Mouse (Mus musculus) hindbrain, embryonic 15.5 days (tissue): ENCODE measurements around the gene Elfn1. TPM values are rescaled to one million over a fixed set of nuclear protein-coding genes. Genes with fewer than 3 reads are reported as not detected.
"Not testable (repeated sequence)": the region's sequence is repeated elsewhere in the genome, so short reads cannot be mapped to it uniquely, and the experiment has no call there.

ENCODE experiments used
- ATAC-seq: fragments of 200-750 bp; cut with Nextera tagmentation; 2 replicates; pipeline ENCODE4 v1.8.0; 2017; ENCODE audit warnings: low read depth, moderate number of reproducible peaks, moderate TSS enrichment; ENCODE audit not compliant: low FRiP score
- H3K27ac ChIP-seq: fragments of 300-500 bp; sonication (generic); replicated peaks from 2 replicates; pipeline ENCODE4 v1.5.1; 2015; ENCODE audit warnings: mild to moderate bottlenecking, inconsistent platforms
- H3K27me3 ChIP-seq: fragments of 300-500 bp; sonication (generic); 2 replicates; pipeline ENCODE4 v1.6.1; 2015; ENCODE audit warnings: control low read depth, inconsistent platforms
- H3K36me3 ChIP-seq: fragments of 300-500 bp; sonication (generic); 2 replicates; pipeline ENCODE4 v1.6.1; 2015; ENCODE audit warnings: control low read depth, inconsistent platforms
- H3K4me1 ChIP-seq: fragments of 300-500 bp; sonication (generic); replicated peaks from 2 replicates; pipeline ENCODE4 v1.6.1; 2015; ENCODE audit warnings: control low read depth, inconsistent platforms
- H3K4me2 ChIP-seq: fragments of 300-500 bp; sonication (generic); 2 replicates; pipeline ENCODE4 v1.6.1; 2015; ENCODE audit warnings: moderate library complexity, mild to moderate bottlenecking, inconsistent platforms
- H3K4me3 ChIP-seq: fragments of 300-500 bp; sonication (generic); 2 replicates; pipeline ENCODE4 v1.5.1; 2015; ENCODE audit warnings: mild to moderate bottlenecking, inconsistent platforms
- H3K9ac ChIP-seq: fragments of 300-500 bp; sonication (generic); 2 replicates; pipeline ENCODE4 v1.6.1; 2015; ENCODE audit warnings: inconsistent platforms
- H3K9me3 ChIP-seq: fragments of 300-500 bp; sonication (generic); 2 replicates; pipeline ENCODE4 v1.6.1; 2016; ENCODE audit warnings: control low read depth, inconsistent platforms
- WGBS: fragments of 180-500 bp; shearing (Covaris S2); methylation state at CpG from one replicate; pipeline ENCODE4 v1.1.7; 2015; 5-methylcytosine and 5-hydroxymethylcytosine counted together
- polyA plus RNA-seq: library from polyadenylated mRNA; unstranded; fragments of >200 nt; fragmentation: Nextera tagmentation; extraction: Ambion mirVana; gene quantifications from 2 replicates; pipeline ENCODE4 v1.2.1, GENCODE M21; 2015

Elfn1 gene
- polyA plus RNA-seq, 1 experiment from 2014 or later: 3.9 TPM

DNA sequence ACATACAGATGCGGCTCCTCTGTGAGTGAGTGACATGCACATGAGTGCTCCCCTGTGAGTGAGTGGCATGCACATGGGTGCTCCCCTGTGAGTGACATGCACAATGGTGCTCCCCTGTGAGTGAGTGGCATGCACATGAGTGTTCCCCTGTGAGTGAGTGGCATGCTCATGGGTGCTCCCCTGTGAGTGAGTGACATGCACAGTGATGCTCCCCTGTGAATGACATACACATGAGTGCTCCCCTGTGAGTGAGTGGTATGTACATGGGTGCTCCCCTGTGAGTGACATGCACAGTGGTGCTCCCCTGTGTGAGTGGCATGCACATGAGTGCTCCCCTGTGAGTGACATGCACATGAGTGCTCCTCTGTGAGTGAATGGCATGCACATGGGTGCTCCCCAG is 74.2 kb downstream of the Elfn1 start:
- 98% methylated on average over 1 of the region's 1 CpGs for WGBS
- Histone ChIP-seq H3K9ac (no peak overlapping the region), H3K27ac (no peak overlapping the region), H3K4me3 (no peak overlapping the region), H3K9me3 (no peaks in the 10 kb centered on the region), H3K27me3 (no peaks in the 10 kb centered on the region), H3K4me1 (peaks cover 11% of the 10 kb centered on the region), H3K36me3 (no peaks in the 10 kb centered on the region), H3K4me2 (no peak overlapping the region)
- ATAC-seq: no peak

DNA sequence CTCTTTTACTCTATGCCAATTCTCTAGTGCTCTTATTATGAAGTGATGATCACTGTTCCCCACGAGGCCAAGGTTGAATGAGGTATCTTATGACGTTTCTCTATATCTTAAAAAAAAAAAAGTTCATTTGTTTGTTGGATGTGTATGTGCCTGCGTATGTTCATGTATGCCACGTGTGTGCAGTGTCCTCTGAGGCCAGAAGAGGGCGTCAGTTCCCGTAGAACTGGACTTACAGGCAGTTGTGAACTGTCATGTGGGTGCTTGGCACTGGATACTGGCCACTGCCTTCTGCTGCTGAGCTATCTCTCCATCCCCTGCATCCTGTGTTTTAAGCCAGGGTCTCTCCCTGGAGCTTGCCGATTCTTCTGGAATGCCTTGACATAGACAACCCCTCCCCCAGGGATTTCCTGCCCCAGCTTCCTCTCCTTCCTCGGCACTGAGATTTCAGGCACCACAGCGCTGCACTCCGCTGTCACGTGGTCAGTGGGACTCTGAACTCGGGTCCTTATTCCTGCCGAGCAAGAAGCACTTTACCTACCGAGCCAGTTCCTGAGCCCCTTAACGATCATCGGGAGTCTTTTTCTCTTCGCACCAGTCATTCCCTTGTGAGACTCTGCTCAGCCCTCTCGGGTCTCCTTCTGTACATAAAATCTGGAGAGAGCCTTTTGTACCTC is 77.5 kb downstream of the Elfn1 start:
- 43% methylated on average over 18 of the region's 18 CpGs for WGBS
- H3K4me2 ChIP-seq: no peak overlapping the region

DNA sequence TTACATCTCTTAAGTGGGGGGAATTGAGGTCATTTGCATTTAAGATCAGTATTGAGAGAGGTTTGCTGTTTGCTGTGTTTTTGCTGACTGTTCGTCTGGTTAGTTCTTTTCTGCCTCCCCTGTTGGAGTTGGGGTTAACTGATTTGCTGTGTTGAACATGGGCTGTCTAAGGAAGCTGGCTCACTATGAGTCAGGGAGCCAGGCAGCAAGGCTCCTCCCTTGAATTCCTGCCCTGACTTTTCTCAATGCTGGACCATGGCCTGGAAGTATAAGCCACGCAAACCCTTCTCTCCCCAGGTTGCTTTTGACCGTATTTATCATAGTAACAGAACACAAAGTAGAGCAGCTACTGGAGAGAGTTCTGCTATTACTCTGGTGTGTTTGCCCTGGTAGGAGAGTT is 83.8 kb downstream of the Elfn1 start:
- WGBS: 92% methylated on average over 3 of the region's 3 CpGs

More for the DNA sequence above, 77.5 kb downstream of the Elfn1 start:
- Histone ChIP-seq H3K27ac (no peak overlapping the region), H3K4me3 (no peak overlapping the region), H3K9me3 (peaks cover 9% of the 10 kb centered on the region; the same call in 1 of the 2 replicates), H3K4me1 (no peaks in the 10 kb centered on the region), H3K27me3 (no peaks in the 10 kb centered on the region), H3K36me3 (no peaks in the 10 kb centered on the region), H3K9ac (no peak overlapping the region)
- no peak for ATAC-seq

DNA sequence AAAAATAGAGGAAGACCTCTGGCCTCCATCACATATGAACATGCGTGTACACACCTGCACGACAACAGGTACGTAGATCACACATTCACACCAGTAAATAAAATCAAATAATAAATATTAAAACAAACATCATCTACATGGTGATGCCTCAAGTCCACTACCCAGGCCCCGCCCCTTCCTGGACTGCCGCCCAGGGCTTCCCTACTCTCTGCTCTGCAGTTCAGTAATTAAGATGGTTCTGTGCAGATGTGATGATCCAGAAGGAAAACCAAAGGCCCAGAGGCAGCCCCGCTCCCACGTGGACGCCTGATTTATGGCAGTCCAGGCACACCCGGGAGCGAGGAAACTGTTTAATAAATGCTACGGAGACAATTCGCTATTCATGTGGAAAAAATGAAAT is 90.6 kb downstream of the Elfn1 start:
- H3K36me3 ChIP-seq, H3K9me3 ChIP-seq, H3K4me3 ChIP-seq, H3K4me2 ChIP-seq, H3K27me3 ChIP-seq, H3K27ac ChIP-seq, H3K9ac ChIP-seq, H3K4me1 ChIP-seq: not testable (repeated sequence)
- ATAC-seq: 0 out of 2 replicates have a peak, but pooled peaks have one; percentile 43
- WGBS: 61% methylated on average over 12 of the region's 12 CpGs

More for the DNA sequence above, 83.8 kb downstream of the Elfn1 start:
- H3K4me1 ChIP-seq: no peaks in the 10 kb centered on the region
- no peak overlapping the region for H3K9ac ChIP-seq
- H3K27me3 ChIP-seq: no peaks in the 10 kb centered on the region
- no peak overlapping the region for H3K27ac ChIP-seq
- no peak overlapping the region for H3K4me2 ChIP-seq
- no peak overlapping the region for H3K4me3 ChIP-seq
- ATAC-seq: no peak
- no peaks in the 10 kb centered on the region for H3K36me3 ChIP-seq
- peaks cover 12% of the 10 kb centered on the region for H3K9me3 ChIP-seq

DNA sequence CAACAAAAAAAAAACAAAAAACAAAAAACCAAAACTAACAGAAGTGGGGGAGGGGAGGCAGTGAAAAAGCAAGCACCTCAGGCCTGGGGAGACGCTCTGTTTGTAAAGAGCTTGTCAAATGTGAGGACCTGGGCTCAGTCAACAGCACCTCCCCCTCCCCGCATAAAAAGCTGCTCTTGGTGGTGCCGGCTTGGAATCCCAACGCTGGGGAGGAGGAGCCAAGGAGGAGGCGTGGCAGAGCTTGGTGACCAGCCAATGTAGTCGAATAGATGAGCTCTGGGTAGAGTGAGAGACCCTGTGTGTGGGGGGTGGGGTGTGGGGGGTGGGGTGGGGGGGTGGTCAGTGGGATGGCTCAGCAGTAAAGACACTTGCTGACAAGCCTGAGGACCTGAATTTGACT is 91.2 kb downstream of the Elfn1 start:
- H3K9ac ChIP-seq: no peak overlapping the region
- H3K27ac ChIP-seq: no peak overlapping the region
- H3K4me3 ChIP-seq: no peak overlapping the region
- 25% methylated on average over 6 of the region's 6 CpGs for WGBS
- no peak overlapping the region for H3K4me2 ChIP-seq
- H3K36me3 ChIP-seq: no peaks in the 10 kb centered on the region
- no peak for ATAC-seq
- H3K27me3 ChIP-seq: no peaks in the 10 kb centered on the region
- 0 out of 2 replicates have a peak, but pooled peaks cover 4% of the 10 kb centered on the region for H3K4me1 ChIP-seq
- no peaks in the 10 kb centered on the region for H3K9me3 ChIP-seq

DNA sequence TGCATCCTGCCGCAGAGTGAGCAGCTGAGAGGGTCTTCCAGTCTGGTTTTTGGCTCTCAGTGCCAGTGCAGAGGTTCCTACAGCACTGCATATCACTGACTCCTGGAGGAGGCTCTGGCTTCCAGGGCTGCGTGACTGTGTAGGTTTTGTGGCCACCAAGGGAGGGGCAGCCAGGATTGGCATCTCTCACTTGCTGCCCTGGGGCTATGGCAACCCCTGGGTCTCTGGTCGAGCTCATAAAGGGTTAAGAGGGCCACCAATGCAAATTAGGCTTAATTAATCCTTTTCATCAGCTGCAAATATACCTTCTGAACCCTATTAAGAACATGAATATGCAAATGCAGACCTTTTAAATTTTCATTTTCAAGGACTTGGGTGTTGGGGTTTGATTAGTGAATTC is 94.8 kb downstream of the Elfn1 start:
- Histone ChIP-seq H3K4me3 (no peak overlapping the region), H3K4me1 (0 out of 2 replicates have a peak, but pooled peaks cover 6% of the 10 kb centered on the region), H3K9ac (no peak overlapping the region), H3K9me3 (no peaks in the 10 kb centered on the region), H3K27me3 (no peaks in the 10 kb centered on the region), H3K36me3 (no peaks in the 10 kb centered on the region), H3K27ac (no peak overlapping the region), H3K4me2 (no peak overlapping the region)
- WGBS: 41% methylated on average over 3 of the region's 3 CpGs
- no peak for ATAC-seq

DNA sequence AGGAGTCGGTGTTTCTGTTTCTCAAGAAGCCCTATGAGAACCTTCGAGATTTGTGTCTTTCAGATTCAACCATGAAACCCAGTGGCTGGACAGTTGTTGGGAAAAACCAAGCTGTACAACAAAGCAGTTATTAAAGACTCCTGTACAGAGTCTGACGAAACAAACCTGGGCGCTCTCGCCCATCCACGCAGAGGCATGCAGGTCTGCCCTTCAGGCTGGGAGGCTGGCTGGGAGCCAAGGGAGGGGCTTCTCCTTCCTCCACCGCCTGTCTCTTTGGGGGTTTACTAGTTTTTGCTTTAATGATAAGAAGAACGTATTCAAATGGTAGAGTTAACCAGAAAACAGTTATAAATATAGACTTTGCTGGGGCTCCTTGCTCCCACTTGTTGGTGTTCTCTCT is 99.1 kb downstream of the Elfn1 start:
- Histone ChIP-seq H3K9ac (no peak overlapping the region), H3K27ac (no peak overlapping the region), H3K4me2 (no peak overlapping the region), H3K9me3 (no peaks in the 10 kb centered on the region), H3K4me1 (0 out of 2 replicates have a peak, but pooled peaks cover 10% of the 10 kb centered on the region), H3K27me3 (no peaks in the 10 kb centered on the region), H3K36me3 (no peaks in the 10 kb centered on the region), H3K4me3 (no peak overlapping the region)
- no peak for ATAC-seq
- 67% methylated on average over 8 of the region's 8 CpGs for WGBS

DNA sequence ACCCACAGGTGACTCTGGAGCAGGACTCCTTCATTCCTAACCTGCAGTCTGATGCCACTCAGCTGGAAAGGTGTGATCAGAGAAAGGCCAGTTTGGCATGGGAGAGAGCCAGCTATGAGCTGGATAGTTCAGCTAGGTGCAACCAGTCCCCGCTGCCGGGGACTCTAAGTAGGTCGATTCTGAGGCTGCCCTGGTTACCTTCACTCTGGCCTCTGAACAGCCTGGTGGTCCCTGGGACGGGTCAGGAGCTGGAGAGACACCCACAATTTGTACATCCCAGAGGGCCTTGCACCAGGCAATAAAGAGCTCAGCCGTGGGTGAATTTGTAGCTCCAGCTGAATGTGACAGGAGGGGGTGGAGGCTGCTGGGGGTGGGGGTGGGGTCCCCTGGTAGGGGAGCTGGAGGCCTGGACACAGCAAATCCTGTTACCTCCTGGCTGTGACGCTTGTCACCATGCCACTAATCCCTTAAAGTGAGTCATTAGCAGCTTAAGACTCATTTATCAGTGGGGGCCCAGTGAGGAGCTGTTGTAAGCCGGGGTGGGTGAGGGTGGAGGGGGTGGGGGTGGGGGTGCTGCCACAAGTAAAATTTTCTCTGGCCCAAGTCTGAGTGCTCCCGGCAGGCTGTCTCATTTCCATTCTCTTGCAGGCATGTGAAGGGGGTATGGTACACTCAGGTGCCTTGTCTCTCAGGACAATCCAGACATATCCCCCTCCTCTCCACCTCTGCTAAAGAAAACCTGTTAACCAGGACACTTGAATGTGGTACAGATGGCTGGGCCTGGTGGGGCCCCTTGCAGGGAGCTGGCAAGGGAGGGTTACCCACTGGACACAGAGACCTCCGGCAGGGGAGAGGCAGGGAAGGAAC is 100.1 kb downstream of the Elfn1 start:
- Histone ChIP-seq H3K36me3 (no peaks in the 10 kb centered on the region), H3K9ac (no peak overlapping the region), H3K27ac (no peak overlapping the region), H3K4me2 (no peak overlapping the region), H3K27me3 (no peaks in the 10 kb centered on the region), H3K9me3 (no peaks in the 10 kb centered on the region), H3K4me3 (no peak overlapping the region), H3K4me1 (0 out of 2 replicates have a peak, but pooled peaks cover 6% of the 10 kb centered on the region)
- 0 out of 2 replicates have a peak, but pooled peaks have one; percentile 4 for ATAC-seq
- 44% methylated on average over 9 of the region's 9 CpGs for WGBS

DNA sequence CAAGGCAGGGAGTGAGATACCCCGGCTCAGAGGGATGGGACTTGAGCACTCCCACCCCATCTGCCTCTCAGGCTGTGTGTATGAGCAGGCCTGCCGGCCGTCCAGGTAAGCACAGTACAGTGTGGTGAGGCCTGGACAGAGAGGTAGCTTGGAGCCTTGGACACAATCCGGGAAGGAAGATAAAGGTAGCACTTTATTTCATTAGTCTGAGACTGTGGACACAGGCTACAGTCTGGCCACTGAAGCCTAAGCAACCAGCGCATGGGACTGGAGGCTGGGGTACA is 100.7 kb downstream of the Elfn1 start:
- Histone ChIP-seq H3K4me3 (no peak overlapping the region), H3K27ac (no peak overlapping the region), H3K9ac (no peak overlapping the region), H3K27me3 (no peaks in the 10 kb centered on the region), H3K36me3 (no peaks in the 10 kb centered on the region), H3K4me2 (no peak overlapping the region), H3K4me1 (0 out of 2 replicates have a peak, but pooled peaks cover 6% of the 10 kb centered on the region), H3K9me3 (no peaks in the 10 kb centered on the region)
- no peak for ATAC-seq
- 86% methylated on average over 5 of the region's 5 CpGs for WGBS

DNA sequence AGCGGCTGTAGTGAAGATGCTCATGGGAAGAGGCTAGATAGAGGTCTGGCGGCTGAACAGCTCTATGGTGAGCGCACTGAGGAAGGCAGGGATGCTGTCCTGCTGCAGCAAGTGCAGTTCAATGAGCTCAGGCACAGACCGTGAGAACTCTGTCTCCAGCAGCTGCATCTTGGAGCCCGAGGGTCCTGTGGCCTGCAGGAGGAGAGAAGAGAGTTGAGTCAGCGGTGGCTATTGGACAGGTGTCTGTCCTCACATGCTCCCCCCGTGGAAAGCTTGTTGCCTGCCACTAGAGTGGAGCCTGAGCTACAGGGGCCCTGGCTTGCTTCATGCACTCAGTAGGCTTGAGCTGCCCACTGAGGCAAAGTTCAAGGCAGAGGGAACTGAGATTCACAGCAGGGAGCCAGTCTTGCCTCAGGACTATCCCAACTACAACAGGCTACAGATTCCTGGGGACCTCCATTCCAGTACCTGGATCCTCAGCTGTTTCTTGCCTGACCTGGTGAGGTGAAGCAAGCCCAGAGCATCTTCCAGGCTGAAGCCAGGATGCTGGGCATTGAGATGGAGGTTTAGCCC is 101.4 kb downstream of the Elfn1 start:
- H3K4me1 ChIP-seq: 0 out of 2 replicates have a peak, but pooled peaks cover 9% of the 10 kb centered on the region
- H3K27me3 ChIP-seq: no peaks in the 10 kb centered on the region
- no peak overlapping the region for H3K27ac ChIP-seq
- H3K4me3 ChIP-seq: no peak overlapping the region
- H3K9ac ChIP-seq: no peak overlapping the region
- no peaks in the 10 kb centered on the region for H3K36me3 ChIP-seq
- H3K9me3 ChIP-seq: no peaks in the 10 kb centered on the region
- 83% methylated on average over 7 of the region's 7 CpGs for WGBS
- ATAC-seq: no peak
- no peak overlapping the region for H3K4me2 ChIP-seq

DNA sequence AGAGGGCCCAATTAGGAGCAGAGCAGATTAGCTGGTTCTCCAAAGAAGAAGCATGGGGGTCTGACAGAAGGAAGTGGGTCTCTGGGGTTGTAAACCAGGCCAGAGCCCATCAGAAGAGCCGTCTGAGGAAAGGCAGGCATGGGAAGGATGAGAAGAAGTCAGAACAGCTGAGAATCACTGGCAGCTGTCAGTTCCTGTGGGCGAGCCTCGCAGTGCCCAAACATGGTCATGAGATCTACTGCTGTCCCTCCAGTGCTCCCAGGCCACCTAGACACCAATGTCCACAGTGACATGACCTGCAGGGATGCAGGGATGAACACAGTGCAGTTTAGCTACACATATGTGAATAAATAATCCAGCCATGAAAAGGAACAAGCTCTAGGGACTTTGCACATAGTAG is 102.7 kb downstream of the Elfn1 start:
- Histone ChIP-seq H3K4me2 (no peak overlapping the region), H3K27me3 (no peaks in the 10 kb centered on the region), H3K27ac (no peak overlapping the region), H3K9me3 (no peaks in the 10 kb centered on the region), H3K36me3 (no peaks in the 10 kb centered on the region), H3K9ac (no peak overlapping the region), H3K4me1 (0 out of 2 replicates have a peak, but pooled peaks cover 9% of the 10 kb centered on the region), H3K4me3 (no peak overlapping the region)
- ATAC-seq: no peak
- 93% methylated on average over 3 of the region's 3 CpGs for WGBS

DNA sequence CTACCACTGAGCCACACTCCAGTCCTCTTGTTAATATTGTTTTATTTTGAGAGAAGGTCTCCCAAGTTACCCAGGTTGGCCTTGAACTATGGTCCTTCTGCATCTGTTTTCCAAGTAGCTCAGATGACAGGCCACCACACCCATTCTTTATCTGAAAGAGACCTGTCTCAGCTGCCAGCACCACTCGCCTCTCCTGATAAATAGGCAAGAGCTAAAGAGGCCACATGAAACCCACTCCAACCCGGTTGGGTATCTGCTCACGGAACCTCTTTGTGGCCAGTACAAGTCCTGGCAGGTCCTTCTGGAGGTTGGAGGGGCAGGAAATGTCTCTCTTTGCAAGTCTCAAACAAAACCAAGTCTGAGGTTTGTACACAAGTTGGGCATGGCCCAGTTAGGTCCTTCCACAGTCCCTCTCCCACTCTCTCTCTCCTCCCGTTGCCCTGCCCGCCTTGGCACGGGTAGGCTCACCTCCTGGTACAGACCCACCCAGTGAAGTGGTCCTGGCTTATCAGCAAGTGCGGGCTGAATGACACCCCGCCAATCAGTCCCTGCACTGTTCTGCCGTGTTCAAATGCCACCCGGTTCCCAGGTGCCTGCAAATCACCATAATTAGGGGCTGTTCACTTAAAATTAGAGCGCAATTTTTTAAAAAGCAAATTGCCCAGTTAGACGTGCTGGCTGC is 104.7 kb downstream of the Elfn1 start:
- ATAC-seq: no peak
- WGBS: 85% methylated on average over 12 of the region's 12 CpGs
- Histone ChIP-seq H3K9ac (no peak overlapping the region), H3K4me2 (no peak overlapping the region), H3K4me3 (no peak overlapping the region), H3K9me3 (no peaks in the 10 kb centered on the region), H3K27me3 (no peaks in the 10 kb centered on the region), H3K4me1 (0 out of 2 replicates have a peak, but pooled peaks cover 6% of the 10 kb centered on the region), H3K27ac (no peak overlapping the region), H3K36me3 (no peaks in the 10 kb centered on the region)
